Mouse (Mus musculus) forebrain, embryonic 13.5 days (tissue): ENCODE data around the gene B3galnt1. TPM values are rescaled to one million over a fixed set of nuclear protein-coding genes. Genes with fewer than 3 reads are reported as not detected.

ENCODE experiments used
- ATAC-seq: fragments of 200-750 bp; cut with Nextera tagmentation; 2 replicates; pipeline ENCODE4 v1.8.0; 2017
- H3K27ac ChIP-seq: fragments of 300-500 bp; sonication (generic); 2 replicates; pipeline ENCODE4 v1.5.1; 2015; ENCODE audit warnings: inconsistent platforms, mild to moderate bottlenecking, moderate library complexity
- H3K27me3 ChIP-seq: fragments of 300-500 bp; sonication (generic); 2 replicates; pipeline ENCODE4 v1.6.1; 2015; ENCODE audit warnings: mild to moderate bottlenecking, inconsistent platforms
- H3K36me3 ChIP-seq: fragments of 300-500 bp; sonication (generic); 2 replicates; pipeline ENCODE4 v1.6.1; 2015; ENCODE audit warnings: mild to moderate bottlenecking, inconsistent platforms; ENCODE audit not compliant: poor library complexity, severe bottlenecking
- H3K4me1 ChIP-seq: fragments of 300-500 bp; sonication (generic); 2 replicates; pipeline ENCODE4 v1.6.1; 2015; ENCODE audit warnings: inconsistent platforms
- H3K4me2 ChIP-seq: fragments of 300-500 bp; sonication (generic); 2 replicates; pipeline ENCODE4 v1.6.1; 2015; ENCODE audit warnings: inconsistent platforms, mild to moderate bottlenecking, moderate library complexity
- H3K4me3 ChIP-seq: fragments of 300-500 bp; sonication (generic); 2 replicates; pipeline ENCODE4 v1.5.1; 2015; ENCODE audit warnings: mild to moderate bottlenecking, inconsistent platforms
- H3K9ac ChIP-seq: fragments of 300-500 bp; sonication (generic); 2 replicates; pipeline ENCODE4 v1.6.1; 2015; ENCODE audit warnings: mild to moderate bottlenecking, inconsistent platforms
- H3K9me3 ChIP-seq: fragments of 300-500 bp; sonication (generic); replicated peaks from 2 replicates; pipeline ENCODE4 v1.6.1; 2016; ENCODE audit warnings: inconsistent platforms
- WGBS: fragments of 180-500 bp; shearing (Covaris S2); methylation state at CpG from one replicate; pipeline ENCODE4 v1.1.7; 2015; 5-methylcytosine and 5-hydroxymethylcytosine counted together
- polyA plus RNA-seq: library from polyadenylated mRNA; unstranded; fragments of >200 nt; fragmentation: Nextera tagmentation; extraction: Ambion mirVana; gene quantifications from 2 replicates; pipeline ENCODE4 v1.2.1, GENCODE M21; 2015

B3galnt1 gene
- polyA plus RNA-seq, 1 experiment from 2014 or later: 55.6 TPM

DNA sequence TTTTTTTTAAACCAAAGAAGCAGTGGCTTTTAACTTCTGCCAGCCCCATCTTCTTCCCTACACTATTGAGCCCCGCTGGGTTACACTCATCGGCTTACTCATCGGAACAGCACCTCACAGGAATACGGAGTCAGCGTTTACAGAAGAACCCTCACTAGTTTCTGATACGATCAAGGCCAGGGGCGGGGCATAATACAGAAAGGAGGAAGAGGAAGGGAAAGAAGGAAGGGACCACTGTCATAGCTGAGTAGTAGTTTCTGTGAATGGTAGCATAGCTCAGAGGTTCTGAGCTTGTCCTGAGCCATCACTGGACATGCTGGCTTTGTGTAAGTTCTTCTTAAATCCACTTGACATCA, 38.8 kb downstream of the B3galnt1 start:
- no peak overlapping the region for H3K4me2 ChIP-seq
- no peak overlapping the region for H3K27ac ChIP-seq
- H3K4me1 ChIP-seq: peaks cover 7% of the 10 kb centered on the region; the same call in 1 of the 2 replicates
- H3K27me3 ChIP-seq: no peaks in the 10 kb centered on the region
- 96% methylated on average over 7 of the region's 7 CpGs for WGBS
- ATAC-seq: no peak
- H3K4me3 ChIP-seq: no peak overlapping the region
- H3K9ac ChIP-seq: no peak overlapping the region
- H3K9me3 ChIP-seq: no peaks in the 10 kb centered on the region
- no peaks in the 10 kb centered on the region for H3K36me3 ChIP-seq

DNA sequence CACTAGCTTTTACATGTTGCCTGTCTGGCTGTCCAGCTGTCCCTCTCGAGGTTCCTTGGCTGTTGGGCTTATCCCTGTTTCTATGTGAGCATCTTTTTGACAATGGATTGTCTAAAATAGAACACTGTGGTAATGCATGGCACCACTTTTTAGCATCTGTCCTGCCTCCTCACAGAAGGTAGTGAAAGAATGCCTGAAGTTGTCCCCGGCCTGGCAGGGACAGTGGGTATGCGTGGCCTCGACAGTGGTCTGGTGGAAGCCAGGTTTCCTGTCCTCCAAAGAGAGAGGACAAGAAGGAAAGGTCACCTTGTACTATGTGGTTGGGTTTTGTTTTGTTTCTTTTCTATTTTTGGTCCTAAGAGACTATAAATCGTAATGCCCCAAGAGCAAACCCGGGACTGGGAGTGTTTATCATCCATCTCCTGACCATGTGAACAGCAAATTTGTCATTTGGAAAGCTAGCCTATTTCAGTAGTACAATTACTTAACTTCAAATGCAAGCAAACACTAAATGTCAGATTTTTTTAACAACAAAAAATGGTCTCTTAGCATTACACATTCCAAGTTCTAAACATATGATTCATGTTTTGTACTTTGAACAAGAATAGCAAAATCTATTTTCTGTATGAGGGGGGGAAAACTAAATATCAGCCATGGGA, 39.3 kb downstream of the B3galnt1 start:
- Histone ChIP-seq H3K9me3 (no peaks in the 10 kb centered on the region), H3K27ac (no peak overlapping the region; the same call in 1 of the 2 replicates), H3K36me3 (no peaks in the 10 kb centered on the region), H3K4me2 (no peak overlapping the region), H3K4me1 (peaks cover 7% of the 10 kb centered on the region; the same call in 1 of the 2 replicates), H3K27me3 (no peaks in the 10 kb centered on the region), H3K9ac (no peak overlapping the region), H3K4me3 (no peak overlapping the region)
- no peak for ATAC-seq
- WGBS: 92% methylated on average over 6 of the region's 6 CpGs

DNA sequence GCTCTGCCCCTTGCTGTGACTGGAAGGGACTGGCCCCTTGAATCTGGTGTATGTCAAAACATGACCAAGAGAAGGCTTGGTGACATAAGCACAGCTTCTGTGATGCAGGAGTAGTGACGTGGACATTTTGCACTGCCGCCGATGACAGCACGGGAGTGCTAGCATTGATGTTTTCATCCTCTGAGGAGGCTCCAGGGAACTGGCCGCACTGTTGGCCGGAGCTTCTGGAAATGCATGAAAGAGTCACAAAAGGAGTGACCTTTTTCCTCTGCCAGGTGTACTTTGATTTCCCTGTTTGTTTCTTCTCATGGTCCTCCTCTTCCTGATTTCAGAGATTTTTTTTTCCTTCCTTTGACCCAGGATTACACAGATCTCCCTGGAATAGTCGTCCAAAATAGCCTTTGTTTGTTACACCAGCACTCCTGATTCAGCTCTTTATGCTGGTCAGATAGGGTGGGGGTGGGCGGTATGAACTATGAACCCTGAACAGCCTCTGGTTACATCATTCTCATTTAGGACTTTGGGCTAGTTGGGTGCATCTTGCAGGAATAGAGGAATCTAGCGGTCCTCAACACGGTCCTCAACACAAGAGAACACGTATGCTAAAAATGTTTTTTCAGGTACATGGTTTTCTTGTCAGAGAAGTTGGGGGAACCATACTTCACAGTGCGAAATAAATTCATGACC, 42.5 kb downstream of the B3galnt1 start:
- WGBS: 77% methylated on average over 12 of the region's 12 CpGs
- H3K27ac ChIP-seq: no peak overlapping the region

DNA sequence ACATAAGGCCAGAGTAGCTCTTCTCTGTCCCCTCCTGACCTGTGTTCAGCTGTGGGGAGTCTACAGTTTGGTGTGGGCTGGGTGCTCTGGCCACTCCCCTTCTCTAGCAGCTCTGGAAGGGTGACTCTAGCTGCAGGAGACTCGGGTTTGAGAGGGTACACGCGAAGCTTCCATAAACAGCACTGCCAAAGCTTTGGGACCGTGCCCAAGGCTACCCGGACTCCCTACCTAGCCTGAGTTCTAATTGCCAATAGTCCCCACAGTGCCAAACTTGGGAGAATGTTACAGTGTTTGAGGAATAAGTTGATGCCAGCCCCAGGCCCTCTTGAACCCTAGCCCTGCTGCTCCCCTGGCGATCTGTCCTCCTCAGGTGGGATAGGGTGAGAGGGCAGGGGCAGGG, 43.2 kb downstream of the B3galnt1 start:
- Histone ChIP-seq H3K9me3 (no peaks in the 10 kb centered on the region), H3K36me3 (peaks cover 15% of the 10 kb centered on the region), H3K27me3 (no peaks in the 10 kb centered on the region), H3K27ac (no peak overlapping the region), H3K4me1 (peaks cover 7% of the 10 kb centered on the region; the same call in 1 of the 2 replicates), H3K4me2 (no peak overlapping the region), H3K9ac (no peak overlapping the region), H3K4me3 (no peak overlapping the region)
- WGBS: 87% methylated on average over 6 of the region's 6 CpGs
- no peak for ATAC-seq

More for the DNA sequence above, 42.5 kb downstream of the B3galnt1 start:
- no peak overlapping the region for H3K9ac ChIP-seq
- peaks cover 15% of the 10 kb centered on the region for H3K36me3 ChIP-seq
- no peak for ATAC-seq
- H3K4me1 ChIP-seq: peaks cover 7% of the 10 kb centered on the region; the same call in 1 of the 2 replicates
- H3K27me3 ChIP-seq: no peaks in the 10 kb centered on the region
- H3K4me3 ChIP-seq: no peak overlapping the region
- H3K4me2 ChIP-seq: no peak overlapping the region
- no peaks in the 10 kb centered on the region for H3K9me3 ChIP-seq

DNA sequence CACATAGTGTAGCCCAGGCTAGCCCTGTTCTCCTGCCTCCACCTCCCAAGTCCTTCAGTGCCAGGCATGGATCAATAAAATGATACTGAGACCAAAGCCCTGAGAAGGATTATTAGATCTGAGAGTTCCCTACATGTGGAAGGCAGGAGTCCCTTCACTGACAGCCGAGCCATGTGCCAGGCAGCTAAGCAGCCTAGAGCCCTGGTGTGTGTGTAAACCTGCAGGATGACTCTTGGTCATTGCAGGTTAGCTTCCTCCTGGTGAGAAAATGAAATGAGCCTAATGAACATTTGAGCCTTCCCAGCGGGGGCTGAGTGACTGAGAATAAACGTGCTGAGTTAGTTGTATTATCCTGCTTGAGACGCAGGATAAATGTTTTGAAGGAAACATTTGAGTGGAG, 49.2 kb downstream of the B3galnt1 start:
- H3K9ac ChIP-seq: no peak overlapping the region
- no peak overlapping the region for H3K4me3 ChIP-seq
- H3K4me1 ChIP-seq: peaks cover 7% of the 10 kb centered on the region
- no peak overlapping the region for H3K4me2 ChIP-seq
- no peak overlapping the region for H3K27ac ChIP-seq
- H3K27me3 ChIP-seq: no peaks in the 10 kb centered on the region
- H3K36me3 ChIP-seq: peaks cover 19% of the 10 kb centered on the region
- no peak for ATAC-seq
- WGBS: 70% methylated on average over 4 of the region's 4 CpGs
- no peaks in the 10 kb centered on the region for H3K9me3 ChIP-seq

DNA sequence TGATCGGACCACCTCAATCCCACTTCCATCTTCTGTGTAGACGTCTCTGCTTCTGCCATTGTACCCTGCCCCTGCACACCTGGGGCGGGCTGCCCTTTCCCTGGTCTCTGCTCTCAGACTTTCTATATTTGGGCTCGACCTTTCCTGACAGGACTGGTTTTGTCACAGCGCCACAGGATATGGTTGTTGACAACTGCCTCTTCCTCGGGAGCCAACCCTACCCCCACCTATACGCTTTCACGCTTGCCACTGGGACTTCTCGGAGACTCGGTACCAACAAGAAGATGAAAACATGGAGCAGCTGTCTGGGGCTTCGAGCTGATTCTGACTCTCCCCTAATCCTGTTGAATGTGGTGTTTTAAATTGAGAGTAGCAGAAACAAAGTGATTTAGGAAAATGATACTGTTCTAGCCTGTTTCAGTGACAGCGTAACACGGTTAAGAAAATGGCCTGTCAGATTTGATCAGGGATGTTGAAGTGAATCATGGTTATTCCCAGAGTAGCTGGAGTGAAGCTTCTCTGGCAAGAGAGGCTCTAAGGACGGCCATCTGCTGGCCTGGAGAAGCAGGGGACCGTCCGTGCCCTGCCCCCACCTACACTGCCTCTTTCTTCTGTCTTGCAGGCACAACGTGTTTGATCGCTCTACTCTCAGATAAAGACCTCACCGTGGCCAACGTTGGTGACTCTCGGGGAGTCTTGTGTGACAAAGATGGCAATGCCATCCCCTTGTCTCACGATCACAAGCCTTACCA, 49.9 kb downstream of the B3galnt1 start:
- no peak for ATAC-seq

DNA sequence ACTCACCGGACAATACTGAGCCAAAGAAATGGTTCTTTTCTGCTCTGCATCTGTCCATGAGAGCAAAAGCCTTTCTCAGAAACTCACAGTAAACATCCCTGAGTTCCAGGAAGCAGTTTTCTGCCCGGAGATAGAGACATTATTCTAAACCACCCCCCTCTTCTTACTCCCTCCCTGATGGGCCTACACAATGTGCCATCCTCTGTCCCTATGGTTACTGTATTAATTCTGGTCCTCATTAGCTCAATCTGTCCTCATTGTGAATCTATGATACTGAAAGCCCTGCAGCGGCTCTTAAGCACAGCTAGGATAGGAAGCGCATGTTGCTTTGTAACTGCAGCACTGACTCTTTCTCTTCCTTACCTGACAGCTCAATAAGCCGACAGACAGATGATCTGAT, 53.7 kb downstream of the B3galnt1 start:
- peak; percentile 59 for ATAC-seq
- H3K4me2 ChIP-seq: no peak overlapping the region
- H3K27me3 ChIP-seq: no peaks in the 10 kb centered on the region
- 0 out of 2 replicates have a peak, but pooled peaks cover 4% of the 10 kb centered on the region for H3K36me3 ChIP-seq
- WGBS: 50% methylated on average over 5 of the region's 5 CpGs
- no peak overlapping the region for H3K27ac ChIP-seq
- H3K9ac ChIP-seq: no peak overlapping the region
- H3K4me3 ChIP-seq: no peak overlapping the region
- H3K4me1 ChIP-seq: peaks cover 17% of the 10 kb centered on the region
- no peaks in the 10 kb centered on the region for H3K9me3 ChIP-seq

More for the DNA sequence above, 49.9 kb downstream of the B3galnt1 start:
- Histone ChIP-seq H3K4me3 (no peak overlapping the region), H3K4me2 (no peak overlapping the region), H3K9me3 (no peaks in the 10 kb centered on the region), H3K36me3 (peaks cover 15% of the 10 kb centered on the region), H3K27me3 (no peaks in the 10 kb centered on the region), H3K4me1 (peaks cover 7% of the 10 kb centered on the region), H3K9ac (no peak overlapping the region), H3K27ac (no peak overlapping the region)
- WGBS: 83% methylated on average over 22 of the region's 22 CpGs

DNA sequence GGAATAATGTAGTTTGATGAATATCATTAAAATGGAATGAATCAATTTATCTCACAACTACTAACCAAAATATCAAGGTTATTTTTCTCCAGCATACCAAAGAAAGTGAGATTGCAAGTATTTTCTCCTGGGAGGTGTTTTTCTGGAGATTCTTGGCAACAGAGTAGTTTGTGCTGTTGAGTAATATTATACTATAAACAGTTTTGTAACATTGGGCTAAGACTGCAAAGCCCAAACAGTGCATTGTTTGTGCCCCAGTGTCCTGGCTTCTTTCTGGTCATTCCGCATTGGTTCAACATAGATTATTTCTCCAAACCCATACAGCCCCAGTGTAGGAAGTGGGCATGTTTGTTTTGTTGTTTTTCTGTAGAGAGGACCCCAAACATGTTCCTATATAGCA, 55.0 kb downstream of the B3galnt1 start:
- no peaks in the 10 kb centered on the region for H3K27me3 ChIP-seq
- H3K4me1 ChIP-seq: peaks cover 28% of the 10 kb centered on the region
- WGBS: 97% methylated on average over 1 of the region's 1 CpGs
- H3K4me3 ChIP-seq: no peak overlapping the region
- no peaks in the 10 kb centered on the region for H3K9me3 ChIP-seq
- no peak overlapping the region for H3K9ac ChIP-seq
- no peak for ATAC-seq
- no peak overlapping the region for H3K27ac ChIP-seq
- H3K4me2 ChIP-seq: no peak overlapping the region
- no peaks in the 10 kb centered on the region for H3K36me3 ChIP-seq

DNA sequence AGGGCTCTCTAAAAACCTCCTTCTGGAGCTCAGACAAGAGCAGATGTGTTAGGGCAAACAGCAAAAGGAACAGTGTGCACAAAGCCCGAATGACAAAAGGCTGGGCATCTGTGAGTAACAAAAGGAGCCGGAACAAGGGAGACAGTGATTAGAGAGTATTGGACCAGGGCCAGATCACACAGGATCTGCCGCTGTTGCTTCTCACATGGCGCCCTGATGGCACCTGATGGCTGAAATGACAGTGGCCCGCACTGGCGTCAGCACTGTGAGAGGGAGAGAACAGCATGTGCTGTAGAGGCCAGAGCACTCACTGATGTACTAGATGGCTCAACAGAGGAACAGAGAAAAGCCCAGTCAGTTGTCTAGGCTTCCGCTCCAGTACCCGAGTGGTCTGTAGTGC, 55.8 kb downstream of the B3galnt1 start:
- Histone ChIP-seq H3K9ac (no peak overlapping the region), H3K4me2 (no peak overlapping the region), H3K36me3 (no peaks in the 10 kb centered on the region), H3K9me3 (no peaks in the 10 kb centered on the region), H3K4me1 (peaks cover 34% of the 10 kb centered on the region), H3K4me3 (no peak overlapping the region), H3K27ac (peak overlapping the region; percentile 26), H3K27me3 (no peaks in the 10 kb centered on the region)
- 42% methylated on average over 8 of the region's 8 CpGs for WGBS
- ATAC-seq: peak; percentile 46; the same call in 1 of the 2 replicates

DNA sequence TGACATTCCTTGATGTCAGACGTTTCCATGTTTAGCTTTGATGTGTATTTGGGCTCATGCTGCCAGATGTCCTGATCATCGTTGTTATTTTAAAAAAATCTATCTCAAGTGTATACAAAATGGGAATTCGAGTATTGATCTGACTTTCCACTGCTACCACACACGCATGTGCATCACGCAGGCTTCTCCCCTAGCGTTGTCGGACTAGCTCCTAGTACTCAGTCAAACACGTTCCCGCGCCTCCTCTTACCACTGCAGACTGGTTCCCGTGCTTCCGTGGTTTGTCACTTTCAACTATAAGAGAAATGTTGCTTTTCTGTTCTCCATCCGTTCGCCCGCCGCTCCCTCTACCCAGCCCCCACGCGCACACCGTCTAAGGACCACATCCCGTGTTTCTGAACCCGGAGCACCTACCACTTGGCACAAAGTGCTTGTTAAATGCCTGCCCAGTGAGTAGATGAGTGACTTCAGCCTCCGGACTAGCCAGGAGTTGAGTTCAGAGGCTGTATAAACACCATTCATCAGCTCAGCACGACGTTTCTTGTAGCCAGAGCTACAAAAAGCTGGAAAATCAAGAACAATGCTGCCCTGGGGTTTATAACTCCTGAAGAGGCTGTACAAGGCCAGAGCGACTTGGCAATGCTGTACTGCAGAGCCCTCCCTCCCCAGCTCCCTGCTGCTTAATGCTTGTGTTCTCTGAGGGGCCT, 62.7 kb downstream of the B3galnt1 start:
- no peaks in the 10 kb centered on the region for H3K27me3 ChIP-seq
- H3K27ac ChIP-seq: peak overlapping the region; percentile 65
- no peaks in the 10 kb centered on the region for H3K9me3 ChIP-seq
- no peak overlapping the region for H3K9ac ChIP-seq
- ATAC-seq: peak; percentile 62
- peak overlapping the region; percentile 26 for H3K4me2 ChIP-seq
- WGBS: 28% methylated on average over 25 of the region's 25 CpGs
- H3K4me3 ChIP-seq: no peak overlapping the region
- H3K36me3 ChIP-seq: no peaks in the 10 kb centered on the region
- peaks cover 54% of the 10 kb centered on the region for H3K4me1 ChIP-seq

DNA sequence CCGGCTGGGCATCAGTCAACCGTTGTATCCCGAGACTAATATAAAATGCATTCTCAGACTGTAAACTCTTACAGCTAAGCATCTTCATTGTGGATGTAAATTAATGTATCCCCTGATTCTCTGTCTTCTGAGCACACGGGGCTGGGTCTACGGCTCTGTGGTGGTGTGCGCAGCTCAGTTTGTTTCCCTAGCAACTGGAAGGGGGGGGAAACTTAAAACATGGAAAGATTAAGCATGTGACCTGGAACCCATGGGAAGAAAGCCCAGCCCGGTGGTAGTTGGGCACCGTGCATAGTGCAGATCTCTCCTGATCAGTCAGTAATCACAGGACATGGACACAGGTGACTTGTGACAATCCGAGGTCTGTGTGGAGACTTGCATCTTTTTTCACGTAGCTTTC, 63.3 kb downstream of the B3galnt1 start:
- H3K27me3 ChIP-seq: no peaks in the 10 kb centered on the region
- H3K9me3 ChIP-seq: no peaks in the 10 kb centered on the region
- H3K4me1 ChIP-seq: peaks cover 54% of the 10 kb centered on the region
- H3K27ac ChIP-seq: peak overlapping the region; percentile 65
- WGBS: 56% methylated on average over 10 of the region's 10 CpGs
- H3K4me2 ChIP-seq: no peak overlapping the region
- H3K9ac ChIP-seq: no peak overlapping the region
- no peak overlapping the region for H3K4me3 ChIP-seq
- peak; percentile 52 for ATAC-seq
- H3K36me3 ChIP-seq: no peaks in the 10 kb centered on the region

DNA sequence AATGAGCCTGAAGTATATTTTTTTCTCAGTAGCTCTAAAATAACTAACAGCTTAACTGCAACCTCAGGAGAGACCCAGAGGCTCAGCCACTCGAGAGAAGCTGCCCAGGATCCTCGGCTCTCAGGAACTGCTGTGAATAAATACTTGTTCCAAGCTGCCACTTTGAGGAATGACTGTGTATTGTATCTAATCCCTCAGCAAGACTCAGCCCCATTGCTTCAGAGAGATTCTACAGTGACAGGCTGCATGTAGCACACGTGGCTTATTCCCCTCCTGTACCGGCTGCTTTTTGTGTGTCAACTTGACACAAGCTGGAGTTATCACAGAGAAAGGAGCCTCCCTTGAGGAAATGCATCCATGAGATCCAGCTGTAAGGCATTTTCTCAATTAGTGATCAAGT, 66.1 kb downstream of the B3galnt1 start:
- no peak overlapping the region for H3K27ac ChIP-seq
- ATAC-seq: no peak
- WGBS: 70% methylated on average over 4 of the region's 4 CpGs
- no peak overlapping the region for H3K4me2 ChIP-seq
- H3K27me3 ChIP-seq: no peaks in the 10 kb centered on the region
- H3K4me1 ChIP-seq: peaks cover 34% of the 10 kb centered on the region
- no peak overlapping the region for H3K9ac ChIP-seq
- H3K9me3 ChIP-seq: no peaks in the 10 kb centered on the region
- no peak overlapping the region for H3K4me3 ChIP-seq
- no peaks in the 10 kb centered on the region for H3K36me3 ChIP-seq
